Mouse (Mus musculus) small intestine, adult 2 months (tissue): ENCODE measurements around the gene Rasa1.

ENCODE experiments used
- CTCF ChIP-seq: fragments of 200-500 bp; IDR thresholded peaks from 2 replicates; pipeline ENCODE4 v1.5.1; 2012; ENCODE audit warnings: low read depth, mild to moderate bottlenecking, control low read depth, inconsistent platforms, low read length, moderate library complexity, mixed read lengths; ENCODE audit not compliant: insufficient replicate concordance, insufficient read length; ENCODE audit errors: extremely low read depth
- POLR2A ChIP-seq: fragments of 200-500 bp; IDR thresholded peaks from 2 replicates; pipeline ENCODE4 v1.6.1; 2012; ENCODE audit warnings: low read depth, mild to moderate bottlenecking, control low read depth, inconsistent platforms, low read length, moderate library complexity

GRCm38 (mm10) chr13:85311547-85311946 is 22.6 kb upstream of the Rasa1 start:
- no peak for TF ChIP-seq CTCF
- no peak for TF ChIP-seq POLR2A
